Mouse (Mus musculus) myocyte (in vitro differentiated cells): ENCODE data around the gene Ust.
"Not testable (repeated sequence)": the region's sequence is repeated elsewhere in the genome, so short reads cannot be mapped to it uniquely, and the experiment has no call there.

Experiments
- CEBPB ChIP-seq: IDR thresholded peaks from 2 replicates; pipeline ENCODE4 v1.6.1; 2011; ENCODE audit warnings: mild to moderate bottlenecking, moderate library complexity; ENCODE audit not compliant: poor library complexity, insufficient read depth, severe bottlenecking
- MYOG ChIP-seq, 3 experiments: IDR thresholded peaks; one replicate each; pipeline ENCODE4 v1.6.1; 2011; ENCODE audit warnings: control low read depth in 2 of 3, low read depth in 2 of 3, mild to moderate bottlenecking in 2 of 3; ENCODE audit not compliant: insufficient read length in 2 of 3, control insufficient read depth in 1 of 3, insufficient read depth in 1 of 3
- POLR2A ChIP-seq: IDR thresholded peaks from one replicate; pipeline ENCODE4 v1.6.1; 2011; ENCODE audit warnings: low read depth, mild to moderate bottlenecking, control low read depth, moderate library complexity; ENCODE audit not compliant: insufficient read length
- REST ChIP-seq: IDR thresholded peaks from one replicate; pipeline ENCODE4 v1.6.1; 2011; ENCODE audit warnings: mild to moderate bottlenecking, control low read depth, moderate library complexity; ENCODE audit not compliant: insufficient read depth, insufficient read length
- USF1 ChIP-seq: IDR thresholded peaks from one replicate; pipeline ENCODE4 v1.6.1; 2011; ENCODE audit warnings: low read depth, mild to moderate bottlenecking, control low read depth, moderate library complexity

- not testable (repeated sequence) for TF ChIP-seq POLR2A; MYOG (IDR thresholded peaks at IDR 0.05; ENCODE audit: control insufficient read depth in 1 of 3, insufficient read depth in 1 of 3, insufficient read length in 2 of 3, low read depth in 2 of 3); CEBPB; REST; USF1
These were observed 40.9 kb upstream of the Ust start for GRCm38 (mm10) chr10:8559566-8559965.
